Mouse (Mus musculus): ENCODE results near the gene Timm10. TPM values are rescaled to one million over a fixed set of nuclear protein-coding genes. Genes with fewer than 3 reads are reported as not detected.

The Timm10 gene
- 58.0 and 62.5 TPM in 2 replicates for polyA plus RNA-seq (2015; fragmentation: Nextera tagmentation; extraction: Ambion mirVana)

- Histone ChIP-seq H3K9me3 (replicated peaks) (no peaks in the 10 kb centered on the region), H3K9ac (peak within 1 kb of the TSS; percentile 78), H3K27me3 (no peaks in the 10 kb centered on the region), H3K36me3 (ENCODE audit: poor library complexity, severe bottlenecking) (peaks cover 13% of the 10 kb centered on the region), H3K4me2 (peak within 1 kb of the TSS; percentile 100), H3K4me1 (peaks cover 11% of the 10 kb centered on the region), H3K27ac (no peak within 1 kb of the TSS), H3K4me3 (peak within 1 kb of the TSS; percentile 85)
- under 1% methylated on average over 34 of the region's 34 CpGs for WGBS
- peak; percentile 95 for ATAC-seq
Measured at GRCm38 (mm10) chr2:84826488-84827282, at the start of gene Timm10. TSS of gene Timm10 (plus strand) at chr2:84826997.

- Histone ChIP-seq H3K9ac (no peak overlapping the region), H3K36me3 (ENCODE audit: poor library complexity, severe bottlenecking) (no peaks in the 10 kb centered on the region), H3K4me2 (no peak overlapping the region), H3K4me1 (peaks cover 14% of the 10 kb centered on the region), H3K4me3 (no peak overlapping the region), H3K27ac (no peak overlapping the region), H3K27me3 (no peaks in the 10 kb centered on the region), H3K9me3 (replicated peaks) (no peaks in the 10 kb centered on the region)
- 60% methylated on average over 3 of the region's 3 CpGs for WGBS
- ATAC-seq: no peak
Measured at GRCm38 (mm10) chr2:84777706-84778105, 49.1 kb upstream of the Timm10 start.

GRCm38 (mm10) chr2:84779210-84779609 lies 47.6 kb upstream of the Timm10 start:
- Histone ChIP-seq H3K36me3 (ENCODE audit: poor library complexity, severe bottlenecking) (no peaks in the 10 kb centered on the region), H3K4me3 (no peak overlapping the region), H3K4me2 (no peak overlapping the region), H3K27ac (no peak overlapping the region), H3K4me1 (peaks cover 11% of the 10 kb centered on the region), H3K9me3 (replicated peaks) (no peaks in the 10 kb centered on the region), H3K27me3 (no peaks in the 10 kb centered on the region), H3K9ac (no peak overlapping the region)
- 57% methylated on average over 6 of the region's 6 CpGs for WGBS
- no peak for ATAC-seq

GRCm38 (mm10) chr2:84783315-84783714 lies 43.5 kb upstream of the Timm10 start:
- H3K36me3 ChIP-seq (ENCODE audit: poor library complexity, severe bottlenecking): no peaks in the 10 kb centered on the region
- H3K4me3 ChIP-seq: no peak overlapping the region
- no peaks in the 10 kb centered on the region for H3K27me3 ChIP-seq
- ATAC-seq: no peak
- 95% methylated on average over 1 of the region's 1 CpGs for WGBS
- H3K4me1 ChIP-seq: no peaks in the 10 kb centered on the region
- no peak overlapping the region for H3K9ac ChIP-seq
- H3K4me2 ChIP-seq: no peak overlapping the region
- H3K27ac ChIP-seq: no peak overlapping the region
- no peaks in the 10 kb centered on the region for H3K9me3 ChIP-seq (replicated peaks)

GRCm38 (mm10) chr2:84783840-84784566 lies 42.8 kb upstream of the Timm10 start:
- Histone ChIP-seq H3K4me3 (no peak overlapping the region), H3K4me1 (no peaks in the 10 kb centered on the region), H3K9me3 (replicated peaks) (no peaks in the 10 kb centered on the region), H3K4me2 (no peak overlapping the region), H3K27me3 (no peaks in the 10 kb centered on the region), H3K36me3 (ENCODE audit: poor library complexity, severe bottlenecking) (no peaks in the 10 kb centered on the region), H3K9ac (no peak overlapping the region), H3K27ac (no peak overlapping the region)
- ATAC-seq: no peak
- WGBS: 91% methylated on average over 3 of the region's 3 CpGs

- Histone ChIP-seq H3K9me3 (replicated peaks) (no peaks in the 10 kb centered on the region), H3K27me3 (no peaks in the 10 kb centered on the region), H3K9ac (no peak overlapping the region), H3K36me3 (ENCODE audit: poor library complexity, severe bottlenecking) (no peaks in the 10 kb centered on the region), H3K27ac (no peak overlapping the region), H3K4me2 (no peak overlapping the region), H3K4me3 (no peak overlapping the region), H3K4me1 (no peaks in the 10 kb centered on the region)
- no peak for ATAC-seq
- 78% methylated on average over 3 of the region's 3 CpGs for WGBS
Measured at GRCm38 (mm10) chr2:84788316-84788715, 38.5 kb upstream of the Timm10 start.

- 64% methylated on average over 9 of the region's 9 CpGs for WGBS
- Histone ChIP-seq H3K36me3 (ENCODE audit: poor library complexity, severe bottlenecking) (no peaks in the 10 kb centered on the region), H3K4me1 (no peaks in the 10 kb centered on the region), H3K9me3 (replicated peaks) (peaks cover 7% of the 10 kb centered on the region; the same call in 1 of the 2 replicates), H3K4me3 (no peak overlapping the region), H3K27me3 (no peaks in the 10 kb centered on the region), H3K27ac (no peak overlapping the region), H3K4me2 (no peak overlapping the region), H3K9ac (no peak overlapping the region)
- ATAC-seq: no peak
Measured at GRCm38 (mm10) chr2:84790418-84790817, 36.4 kb upstream of the Timm10 start.

GRCm38 (mm10) chr2:84792516-84792915 lies 34.3 kb upstream of the Timm10 start:
- WGBS: 88% methylated on average over 3 of the region's 3 CpGs

GRCm38 (mm10) chr2:84793154-84793553 lies 33.6 kb upstream of the Timm10 start:
- no peaks in the 10 kb centered on the region for H3K27me3 ChIP-seq
- no peaks in the 10 kb centered on the region for H3K4me1 ChIP-seq
- no peak overlapping the region for H3K4me2 ChIP-seq
- no peak for ATAC-seq
- H3K27ac ChIP-seq: no peak overlapping the region
- no peaks in the 10 kb centered on the region for H3K36me3 ChIP-seq (ENCODE audit: poor library complexity, severe bottlenecking)
- peaks cover 7% of the 10 kb centered on the region; the same call in 1 of the 2 replicates for H3K9me3 ChIP-seq (replicated peaks)
- WGBS: 95% methylated on average over 3 of the region's 3 CpGs
- H3K9ac ChIP-seq: no peak overlapping the region
- H3K4me3 ChIP-seq: no peak overlapping the region

More at GRCm38 (mm10) chr2:84792516-84792915, 34.3 kb upstream of the Timm10 start:
- Histone ChIP-seq H3K4me2 (no peak overlapping the region), H3K27ac (no peak overlapping the region), H3K9me3 (replicated peaks) (peaks cover 7% of the 10 kb centered on the region; the same call in 1 of the 2 replicates), H3K36me3 (ENCODE audit: poor library complexity, severe bottlenecking) (no peaks in the 10 kb centered on the region), H3K4me1 (no peaks in the 10 kb centered on the region), H3K27me3 (no peaks in the 10 kb centered on the region), H3K9ac (no peak overlapping the region), H3K4me3 (no peak overlapping the region)
- ATAC-seq: no peak

- Histone ChIP-seq H3K27me3 (no peaks in the 10 kb centered on the region), H3K4me1 (no peaks in the 10 kb centered on the region), H3K36me3 (ENCODE audit: poor library complexity, severe bottlenecking) (no peaks in the 10 kb centered on the region), H3K4me3 (no peak overlapping the region), H3K27ac (no peak overlapping the region), H3K4me2 (no peak overlapping the region), H3K9ac (no peak overlapping the region), H3K9me3 (replicated peaks) (peaks cover 7% of the 10 kb centered on the region; the same call in 1 of the 2 replicates)
- 90% methylated on average over 3 of the region's 3 CpGs for WGBS
- no peak for ATAC-seq
Measured at GRCm38 (mm10) chr2:84793871-84794270, 32.9 kb upstream of the Timm10 start.

- H3K9me3 ChIP-seq (replicated peaks): peaks cover 7% of the 10 kb centered on the region; the same call in 1 of the 2 replicates
- peak overlapping the region; percentile 70 for H3K9ac ChIP-seq
- peaks cover 4% of the 10 kb centered on the region; the same call in 1 of the 2 replicates for H3K4me1 ChIP-seq
- 8% methylated on average over 13 of the region's 13 CpGs for WGBS
- no peaks in the 10 kb centered on the region for H3K27me3 ChIP-seq
- 0 out of 2 replicates have a peak overlapping the region, but pooled peaks have one; percentile 66 for H3K27ac ChIP-seq
- peak overlapping the region; percentile 55 for H3K4me3 ChIP-seq
- no peaks in the 10 kb centered on the region for H3K36me3 ChIP-seq (ENCODE audit: poor library complexity, severe bottlenecking)
- peak; percentile 75 for ATAC-seq
- H3K4me2 ChIP-seq: peak overlapping the region; percentile 94
Measured at GRCm38 (mm10) chr2:84797833-84798492, 28.8 kb upstream of the Timm10 start.
